Comparison of ENCODE assay signal across 10 mouse cellular contexts in genomic region chr3:89315930-89316831, GRCm38 (mm10). TPM values are rescaled to one million over a fixed set of nuclear protein-coding genes. Genes with fewer than 3 reads are reported as not detected.
DNase-seq lines count a peak whose midpoint lies in the region; ATAC-seq and TF ChIP-seq lines count a peak whose summit lies in the region.
"Had no signal": no experiment of that assay in that cellular context is flagged by ENCODE, and none has a peak within 500 bp of the region (broad histone marks: within the 10 kb centered on the region; RNA-seq: fewer than 3 reads in every experiment).

No protein-coding gene starts in this region.

- DNase-seq in gastrocnemius, adult 2 months, result peak; percentile 37
- no peak for DNase-seq in gastrocnemius, postnatal 25 days
- DNase-seq in CD4-positive helper T cell, adult 2 months (ENCODE audit: low read depth, low spot score), result peak; percentile 57
- DNase-seq in kidney, postnatal 14 days, result peak; percentile 35
- DNase-seq in neural tube, embryonic 11.5 days (ENCODE audit: low spot score), result no peak
- no peak for DNase-seq in gastrocnemius, adult 8-10 months (ENCODE audit: low spot score in 2 of 2)
- DNase-seq in retina, postnatal 1 day, result no peak

- H3K4me1 ChIP-seq in embryonic facial prominence, embryonic 15.5 days, result peaks cover 68% of the 10 kb centered on the region
- H3K4me1 ChIP-seq in neural tube, embryonic 11.5 days (ENCODE audit: control insufficient read depth, insufficient read depth, low read length), result peaks cover 43% of the 10 kb centered on the region

- peak overlapping the region; percentile 50 for H3K4me3 ChIP-seq in gastrocnemius, adult 2 months
- peak overlapping the region; percentile 32 for H3K4me3 ChIP-seq in embryonic facial prominence, embryonic 15.5 days (replicated peaks)
- peak overlapping the region; percentile 24; the same call in 1 of the 2 replicates for H3K4me3 ChIP-seq in neural tube, embryonic 11.5 days (ENCODE audit: low read depth, low read length)

- H3K9ac ChIP-seq in embryonic facial prominence, embryonic 15.5 days, result no peak overlapping the region
- no peak overlapping the region; the same call in 1 of the 2 replicates for H3K9ac ChIP-seq in neural tube, embryonic 11.5 days (ENCODE audit: low read length)

- H3K36me3 ChIP-seq in embryonic facial prominence, embryonic 15.5 days, result no peaks in the 10 kb centered on the region
- no peaks in the 10 kb centered on the region for H3K36me3 ChIP-seq in neural tube, embryonic 11.5 days (ENCODE audit: control insufficient read depth, insufficient read depth, low read length)
- H3K36me3 ChIP-seq: G1E had no signal

- H3K9me3 ChIP-seq in embryonic facial prominence, embryonic 15.5 days (replicated peaks), result no peaks in the 10 kb centered on the region
- no peaks in the 10 kb centered on the region for H3K9me3 ChIP-seq in neural tube, embryonic 11.5 days (ENCODE audit: control insufficient read depth, low read length)
- H3K9me3 ChIP-seq: G1E had no signal

- peaks cover 28% of the 10 kb centered on the region for H3K27me3 ChIP-seq in embryonic facial prominence, embryonic 15.5 days
- H3K27me3 ChIP-seq in neural tube, embryonic 11.5 days (ENCODE audit: control insufficient read depth, insufficient read depth, low read length), result peaks cover 45% of the 10 kb centered on the region

- TF ChIP-seq CTCF in gastrocnemius, adult 2 months (IDR thresholded peaks at IDR 0.05), result no peak

- no peak overlapping the region for H3K27ac ChIP-seq in gastrocnemius, adult 2 months
- H3K27ac ChIP-seq in embryonic facial prominence, embryonic 15.5 days (replicated peaks), result no peak overlapping the region; the same call in 1 of the 2 replicates
- H3K27ac ChIP-seq in neural tube, embryonic 11.5 days (ENCODE audit: low read depth, low read length), result no peak overlapping the region

- WGBS in embryonic facial prominence, embryonic 15.5 days, result 10% methylated on average over 38 of the region's 40 CpGs
- WGBS in neural tube, embryonic 11.5 days, result 9% methylated on average over 40 of the region's 40 CpGs

- H3K4me2 ChIP-seq in embryonic facial prominence, embryonic 15.5 days (replicated peaks), result peak overlapping the region; percentile 59
- peak overlapping the region; percentile 48 for H3K4me2 ChIP-seq in neural tube, embryonic 11.5 days (ENCODE audit: low read depth)

- ATAC-seq in embryonic facial prominence, embryonic 15.5 days (ENCODE audit: insufficient number of reproducible peaks, low FRiP score, low TSS enrichment, low read depth), result no peak
- ATAC-seq in neural tube, embryonic 11.5 days (ENCODE audit: insufficient read depth, low FRiP score, low TSS enrichment), result no peak

- intact Hi-C loops in gastrocnemius, adult 2 months (cut with DNase I), result loop anchor here (2.0 kb wide), 2 partner anchors 39 to 169 kb away; no protein-coding TSS in a partner anchor

RNA-seq across cellular contexts. Expression of gene Efna3, which starts 6.6 kb away (rescaled TPM):
- total RNA-seq in gastrocnemius, adult 2 months (2021), result not detected
- not detected for total RNA-seq in gastrocnemius, postnatal 25 days (2021)
- 42.3 and 47.2 TPM in 2 replicates for polyA plus RNA-seq in embryonic facial prominence, embryonic 15.5 days (2015; fragmentation: Nextera tagmentation; extraction: Ambion mirVana)
- 32.7 and 36.5 TPM in 2 replicates for polyA plus RNA-seq in neural tube, embryonic 11.5 days (2014; fragmentation: Nextera tagmentation; extraction: Ambion mirVana)
- not detected for total RNA-seq in gastrocnemius, adult 8-10 months (2022)
- total RNA-seq: G1E; gastrocnemius, postnatal 4 days had no signal
- polyA plus RNA-seq: G1E had no signal

RNA-seq across cellular contexts. Expression of gene Efna4, which starts 21.6 kb away (rescaled TPM):
- total RNA-seq in gastrocnemius, adult 2 months (2021), result under 1 TPM; 0.15 to 0.20 TPM
- total RNA-seq in gastrocnemius, postnatal 25 days (2021), result under 1 TPM in 1 of 2 experiments, not detected in 1; 0.38 TPM
- polyA plus RNA-seq in embryonic facial prominence, embryonic 15.5 days (2015; fragmentation: Nextera tagmentation; extraction: Ambion mirVana), result 28.1 and 31.0 TPM in 2 replicates
- 20.5 and 21.6 TPM in 2 replicates for polyA plus RNA-seq in neural tube, embryonic 11.5 days (2014; fragmentation: Nextera tagmentation; extraction: Ambion mirVana)
- total RNA-seq in gastrocnemius, adult 8-10 months (2022), result not detected
- total RNA-seq: G1E had no signal
- polyA plus RNA-seq: G1E had no signal

RNA-seq across cellular contexts. Expression of gene Adam15, which starts 33.6 kb away (rescaled TPM):
- total RNA-seq in gastrocnemius, adult 2 months (2021), result 10 to 100 TPM; 21.7 to 30.5 TPM
- total RNA-seq in gastrocnemius, postnatal 25 days (2021), result 10 to 100 TPM; 21.9 to 24.6 TPM
- polyA plus RNA-seq in embryonic facial prominence, embryonic 15.5 days (2015; fragmentation: Nextera tagmentation; extraction: Ambion mirVana), result 93.2 and 96.1 TPM in 2 replicates
- polyA plus RNA-seq in neural tube, embryonic 11.5 days (2014; fragmentation: Nextera tagmentation; extraction: Ambion mirVana), result 16.3 and 18.3 TPM in 2 replicates
- 10 to 100 TPM; 13.0 to 17.0 (median 16.4) TPM for total RNA-seq in gastrocnemius, adult 8-10 months (2022)

RNA-seq across cellular contexts. Expression of gene Efna1, which starts 35.2 kb away (rescaled TPM):
- 10 to 100 TPM in 1 of 2 experiments, 1 to 10 TPM in 1; 7.9 to 13.1 TPM for total RNA-seq in gastrocnemius, adult 2 months (2021)
- 10 to 100 TPM; 10.2 to 12.8 TPM for total RNA-seq in gastrocnemius, postnatal 25 days (2021)
- polyA plus RNA-seq in embryonic facial prominence, embryonic 15.5 days (2015; fragmentation: Nextera tagmentation; extraction: Ambion mirVana), result 55.8 and 57.4 TPM in 2 replicates
- 13.7 and 15.9 TPM in 2 replicates for polyA plus RNA-seq in neural tube, embryonic 11.5 days (2014; fragmentation: Nextera tagmentation; extraction: Ambion mirVana)
- 10 to 100 TPM in 1 of 4 experiments, 1 to 10 TPM in 3; 8.7 to 10.8 (median 8.8) TPM for total RNA-seq in gastrocnemius, adult 8-10 months (2022)
- polyA plus RNA-seq: G1E had no signal

RNA-seq across cellular contexts. Expression of gene Dcst2, which starts 45.6 kb away (rescaled TPM):
- total RNA-seq in gastrocnemius, adult 2 months (2021), result not detected
- total RNA-seq in gastrocnemius, postnatal 25 days (2021), result not detected
- polyA plus RNA-seq in embryonic facial prominence, embryonic 15.5 days (2015; fragmentation: Nextera tagmentation; extraction: Ambion mirVana), result 0.13 and 0.21 TPM in 2 replicates
- polyA plus RNA-seq in neural tube, embryonic 11.5 days (2014; fragmentation: Nextera tagmentation; extraction: Ambion mirVana), result 0.20 TPM in 1 of 2 replicates, not detected in the other
- under 1 TPM in 1 of 4 experiments, not detected in 3; 0.13 TPM for total RNA-seq in gastrocnemius, adult 8-10 months (2022)
- total RNA-seq: G1E had no signal
- polyA plus RNA-seq: G1E had no signal

Comparison
In these comparisons a context has a peak if more than half of its experiments do, and no peak if none do; other contexts are left out.
1. DNase-seq: peak in gastrocnemius, adult 2 months (single experiment), CD4-positive helper T cell, adult 2 months (single experiment) and kidney, postnatal 14 days (single experiment); none in gastrocnemius, postnatal 25 days (single experiment), neural tube, embryonic 11.5 days (single experiment), gastrocnemius, adult 8-10 months (0 of 2) and retina, postnatal 1 day (single experiment).
2. Peak in every context shown above with its lines, with median percentiles within 50 percentile points of each other: H3K4me3 ChIP-seq.